Mouse (Mus musculus) adrenal gland, postnatal 4 days (tissue): ENCODE results near the gene Pbdc1. TPM values are rescaled to one million over a fixed set of nuclear protein-coding genes. Genes with fewer than 3 reads are reported as not detected.
"Not testable (repeated sequence)": the region's sequence is repeated elsewhere in the genome, so short reads cannot be mapped to it uniquely, and the experiment has no call there.

ENCODE experiments used
- DNase-seq, 2 experiments: peaks; one replicate each; pipeline ENCODE4 v3.0.0; 2021 to 2022; ENCODE audit warnings: low spot score in 2 of 2, mixed read lengths in 2 of 2
- long read RNA-seq, 2 experiments: library from polyadenylated mRNA; stranded (forward); transcript quantifications; one replicate each; pipeline ENCODE4 v2.0.0; 2021
- total RNA-seq, 2 experiments: library from RNA; stranded (reverse); gene quantifications; 2 replicates each; pipeline ENCODE4 v1.2.3; 2021

Gene Pbdc1
- total RNA-seq = 10 to 100 TPM; 19.1 to 22.8 TPM
- long read RNA-seq, experiment 1, transcript Pbdc1-202 (6 exons, 1,239 nt) = minor isoform, 6 of 42 reads
- long read RNA-seq, experiment 1, transcript Pbdc1-201 (6 exons, 2,638 nt) = major isoform, 31 of 42 reads
- long read RNA-seq, experiment 1, partial matches to known transcripts = 0 of 42 reads
- long read RNA-seq, experiment 1, other reads (novel, unspliced or antisense) = 5 of 42 reads
- long read RNA-seq, experiment 2, transcript Pbdc1-201 (6 exons, 2,638 nt) = major isoform, 19 of 29 reads
- long read RNA-seq, experiment 2, partial matches to known transcripts = 0 of 29 reads
- long read RNA-seq, experiment 2, other reads (novel, unspliced or antisense) = 10 of 29 reads

DNA sequence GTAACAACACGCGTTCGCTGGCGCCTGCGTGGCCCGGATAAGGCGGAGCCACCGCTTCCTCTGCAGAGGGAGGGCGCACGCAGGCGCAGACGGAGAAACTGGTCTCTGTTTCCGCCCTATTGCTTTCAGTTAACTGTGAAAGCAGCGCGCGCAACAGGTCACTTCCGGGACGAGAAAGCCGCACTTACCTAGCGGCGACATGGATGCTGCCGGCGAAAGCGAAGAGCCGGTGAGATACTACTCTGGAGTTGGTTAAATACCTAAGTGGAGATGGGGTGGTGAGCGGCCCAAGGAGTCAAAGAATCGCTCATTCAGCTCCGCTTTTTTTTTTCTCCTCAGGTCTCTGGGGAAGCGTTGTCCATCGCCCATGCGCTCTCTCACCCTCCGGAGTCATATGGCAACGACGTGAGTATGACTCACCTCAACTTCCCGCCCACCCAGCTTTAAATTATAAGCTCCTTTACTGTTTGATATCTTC lies at the start of gene Pbdc1:
Gene Pbdc1 (plus strand): TSS at position 142 of the 478 bp plus-strand sequence.
- peak; percentile 62 to 68 for DNase-seq

DNA sequence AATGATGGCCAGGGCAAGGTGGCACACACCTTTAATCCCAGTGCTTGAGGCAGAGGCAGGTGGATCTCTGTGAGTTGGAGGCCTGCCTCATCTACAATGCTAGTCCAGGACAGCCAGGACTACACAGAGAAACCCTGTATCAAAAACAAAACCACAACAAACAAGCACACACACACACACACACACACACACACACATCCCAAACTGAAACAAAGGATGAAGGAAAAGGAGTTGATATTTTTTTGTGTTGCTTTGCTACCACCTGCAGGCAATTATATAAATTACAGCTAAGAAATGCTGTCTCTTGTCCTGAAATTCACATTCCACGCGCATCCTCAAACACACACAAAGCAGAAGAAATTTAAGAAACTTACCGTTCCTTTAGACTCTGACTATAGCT lies 41.9 kb upstream of the Pbdc1 start:
- no peak for DNase-seq

DNA sequence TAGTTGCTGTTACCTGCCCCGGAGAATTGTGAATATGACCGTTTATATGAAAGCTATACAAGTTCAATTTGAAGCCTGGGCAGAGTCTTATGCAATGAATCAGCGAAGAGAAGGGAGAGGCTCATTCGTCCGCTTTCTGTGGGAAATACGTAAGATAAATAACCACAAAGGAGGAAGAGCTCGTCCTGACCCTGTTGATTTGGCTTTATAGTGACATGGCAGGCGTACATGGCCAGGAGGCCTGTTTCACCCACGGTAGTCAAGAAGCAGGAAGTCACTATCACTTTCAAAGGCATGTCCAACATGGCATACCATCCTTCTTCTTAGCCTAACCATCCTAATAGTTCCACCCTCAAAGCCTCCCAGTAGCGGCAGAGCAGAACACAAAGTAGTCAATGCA lies 15.3 kb upstream of the Pbdc1 start:
- DNase-seq = no peak

DNA sequence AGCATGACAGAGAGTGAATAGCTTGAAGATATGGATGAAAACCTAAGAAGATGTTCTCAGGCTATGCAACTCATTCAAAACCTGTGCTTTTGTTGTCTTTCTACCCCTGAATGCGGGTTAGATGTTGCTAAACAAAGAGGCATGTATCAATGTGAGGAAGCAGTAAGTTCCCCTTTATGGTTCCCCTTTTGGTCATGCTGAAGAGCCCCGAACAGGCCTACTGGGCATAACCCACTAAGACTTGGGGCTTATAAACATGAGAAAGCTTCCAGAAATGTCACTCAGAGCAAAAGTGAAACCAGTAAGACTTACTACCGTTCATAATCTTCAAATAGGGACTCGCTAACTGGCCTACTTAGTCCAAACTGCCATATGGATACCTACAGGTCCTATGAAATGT lies 14.8 kb upstream of the Pbdc1 start:
- no peak for DNase-seq

DNA sequence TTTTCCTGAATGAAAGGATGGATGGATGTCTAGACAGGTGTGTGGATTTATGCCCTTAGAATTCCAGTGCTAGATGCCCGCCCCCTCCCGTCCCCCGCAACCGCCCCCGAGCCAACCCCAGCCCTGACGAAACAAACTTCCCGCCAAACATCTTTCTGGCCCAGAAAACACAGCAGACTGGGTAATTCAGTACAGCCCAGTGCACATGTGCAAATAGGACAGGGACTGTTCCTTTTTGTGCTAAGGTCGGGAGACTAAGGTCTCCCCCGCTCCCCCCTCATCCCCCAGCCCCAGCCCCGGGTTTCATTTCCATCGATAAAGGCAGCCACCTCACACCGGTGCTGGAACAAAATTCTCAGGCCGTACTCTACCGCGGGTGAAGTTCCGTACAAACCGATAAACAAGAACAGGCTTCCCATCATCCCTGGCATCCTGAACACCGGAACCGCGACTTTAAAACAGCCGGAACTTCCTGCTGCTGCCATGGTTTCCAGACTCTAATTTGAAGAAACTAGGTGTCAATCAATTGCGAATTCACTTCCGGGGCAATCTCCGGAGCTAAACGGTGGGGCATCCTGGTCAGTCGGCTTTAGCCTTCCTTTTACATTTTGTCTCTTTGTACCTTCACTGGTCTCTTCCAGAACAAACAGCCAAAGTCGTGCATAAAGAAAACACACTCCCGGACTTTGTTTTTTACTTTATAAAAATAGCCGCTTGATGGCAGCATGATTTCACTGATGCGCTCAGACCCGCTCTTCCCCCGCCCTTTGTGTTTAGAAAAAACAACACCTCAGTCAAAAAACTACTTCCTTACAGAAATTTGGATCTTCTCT lies 9.7 kb upstream of the Pbdc1 start:
- peak; percentile 34 to 41 for DNase-seq

DNA sequence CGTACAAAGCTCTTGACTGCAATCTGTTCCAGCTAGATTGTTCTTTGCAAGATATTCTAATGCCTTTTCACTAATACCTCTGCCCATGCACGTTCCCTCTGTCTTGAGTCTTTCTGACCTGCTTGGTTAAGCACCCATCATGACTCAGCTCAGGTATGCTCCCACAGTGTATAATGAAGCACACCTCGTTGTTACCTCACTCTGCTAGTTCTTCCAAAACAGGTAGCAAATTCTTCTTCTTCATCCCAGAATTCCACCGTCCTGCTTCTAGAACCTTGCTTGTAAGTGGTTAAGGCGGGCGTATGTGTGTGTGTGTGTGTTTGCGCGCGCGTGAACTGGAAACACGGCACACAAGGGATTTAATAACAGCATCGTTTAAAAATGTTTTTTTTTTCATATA lies 405 bp upstream of the Pbdc1 start:
- no peak for DNase-seq

DNA sequence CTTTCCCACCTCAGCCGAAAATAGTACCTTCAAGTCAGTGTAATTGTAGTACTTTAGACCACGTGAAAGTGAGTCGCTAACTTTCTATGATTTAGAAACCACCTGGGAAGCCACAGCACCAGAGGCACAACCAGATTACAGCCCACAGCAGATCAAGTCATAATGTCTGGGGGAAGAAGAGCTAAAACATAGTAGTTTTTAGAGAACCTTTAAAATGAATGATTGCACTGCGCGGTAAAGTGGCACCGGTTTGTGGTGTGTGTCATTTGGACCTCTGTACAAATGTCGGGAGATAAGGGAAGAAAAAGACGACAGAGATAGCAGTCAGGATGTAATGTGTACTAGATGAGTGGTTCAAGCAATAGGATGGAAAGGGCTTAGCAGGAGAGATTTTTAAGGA lies 540 bp downstream of the Pbdc1 start:
- no peak for DNase-seq

DNA sequence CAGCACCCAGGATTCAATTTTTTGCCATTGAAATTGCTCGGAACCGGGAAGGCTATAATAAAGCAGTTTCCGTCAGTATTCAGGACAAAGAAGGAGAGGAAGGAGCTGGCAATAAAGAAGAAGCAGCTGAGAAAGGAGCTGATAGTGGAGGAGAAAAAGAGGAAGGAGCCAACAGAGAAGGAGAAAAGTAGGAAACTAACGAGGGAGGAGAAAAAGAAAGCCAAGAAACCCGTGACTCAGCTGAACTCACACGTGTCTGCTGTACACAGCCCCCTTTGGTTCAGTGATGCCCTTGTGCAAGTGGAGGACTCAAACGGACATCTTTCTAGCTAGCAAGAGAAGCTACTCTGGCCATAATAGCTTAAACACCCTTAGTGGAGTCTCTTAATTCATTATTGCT lies 3.5 kb downstream of the Pbdc1 start:
- not testable (repeated sequence) for DNase-seq

DNA sequence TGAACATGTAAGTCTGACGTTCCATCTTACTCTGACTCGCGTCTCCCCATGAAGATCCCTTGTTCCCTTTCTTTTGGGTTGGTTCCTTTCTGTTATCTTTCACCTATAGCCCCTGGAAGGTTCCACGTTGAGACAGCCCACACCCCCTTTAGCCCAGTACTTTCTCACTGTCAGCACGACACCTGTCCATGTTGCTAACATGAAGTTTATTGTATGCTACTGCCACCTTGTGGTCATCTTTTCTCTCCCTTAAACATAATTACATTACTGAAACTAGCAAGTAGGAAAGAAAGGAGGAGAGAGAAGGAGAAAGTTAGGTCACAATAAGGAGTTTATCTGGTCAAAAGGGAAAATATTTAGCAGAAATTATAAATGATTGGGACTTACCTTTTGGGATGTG lies 24.6 kb downstream of the Pbdc1 start:
- DNase-seq = no peak

DNA sequence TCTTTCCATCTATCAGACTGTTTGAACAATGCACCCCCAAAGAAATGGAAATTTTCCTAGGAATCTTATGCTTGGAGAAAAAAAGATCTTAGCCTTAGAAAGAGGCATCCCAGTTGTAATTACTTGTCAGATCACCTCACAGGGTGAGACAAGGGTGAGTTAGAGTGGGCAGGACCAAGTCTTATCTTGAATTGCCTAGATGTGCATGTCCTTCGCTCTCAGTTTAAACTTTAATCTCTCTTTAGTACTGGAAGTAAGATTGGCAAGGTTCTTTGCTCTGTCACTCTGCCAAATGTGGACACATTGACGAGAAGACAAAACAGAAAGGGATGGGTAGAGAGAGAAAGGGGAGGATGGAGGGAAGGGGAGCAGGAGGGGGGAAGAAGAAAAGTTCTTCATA lies 35.4 kb downstream of the Pbdc1 start:
- DNase-seq = no peak

DNA sequence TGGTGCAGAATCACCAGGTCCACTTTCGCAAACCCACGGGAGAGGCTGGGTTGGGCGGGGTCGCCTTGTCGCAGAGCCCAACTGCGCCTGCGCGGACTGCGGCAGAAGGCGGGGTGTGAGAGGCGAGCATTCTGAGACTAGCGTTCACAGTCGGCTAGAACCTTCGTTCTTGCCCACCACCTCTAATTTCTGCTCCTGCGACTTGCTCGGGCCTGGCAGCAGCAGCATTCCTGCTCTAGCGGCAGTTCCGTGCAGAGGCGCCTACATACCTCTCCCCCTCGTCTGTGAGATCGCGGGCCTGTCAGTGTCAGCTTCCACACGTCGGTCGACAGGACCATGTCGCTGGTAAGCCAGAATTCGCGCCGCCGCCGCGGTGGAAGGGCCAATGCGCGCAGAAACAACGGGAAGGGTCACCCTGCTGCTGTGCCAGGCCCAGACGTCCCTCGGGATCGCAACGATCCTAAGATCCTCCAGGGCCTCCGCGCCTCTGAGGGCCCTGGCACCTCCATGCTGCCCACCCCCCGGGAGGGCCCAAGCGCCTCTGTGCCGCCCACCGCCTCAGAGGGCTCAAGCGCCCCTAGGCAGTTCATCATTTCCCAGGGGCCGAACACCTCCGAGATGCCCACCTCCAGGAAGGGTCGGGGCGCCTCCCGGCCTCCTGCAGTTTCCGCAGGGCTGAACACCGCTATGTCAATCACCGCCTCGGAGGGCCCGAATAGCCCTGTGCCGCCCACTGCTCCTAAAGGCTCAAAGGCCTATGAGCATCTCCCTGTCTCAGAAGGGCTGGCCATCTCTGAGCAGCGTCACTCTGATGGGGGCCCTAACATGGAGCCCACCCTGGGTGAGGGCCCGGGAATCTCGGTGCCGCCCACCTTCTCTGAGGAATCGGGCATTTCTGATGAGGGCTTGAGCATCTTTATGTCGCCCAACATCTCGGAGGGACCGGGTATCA lies 41.0 kb downstream of the Pbdc1 start, which contains the start of gene Magee1:
Gene Magee1 (plus strand): TSS at position 104 of the 952 bp plus-strand sequence.
- peak; percentile 27 to 30 for DNase-seq

DNA sequence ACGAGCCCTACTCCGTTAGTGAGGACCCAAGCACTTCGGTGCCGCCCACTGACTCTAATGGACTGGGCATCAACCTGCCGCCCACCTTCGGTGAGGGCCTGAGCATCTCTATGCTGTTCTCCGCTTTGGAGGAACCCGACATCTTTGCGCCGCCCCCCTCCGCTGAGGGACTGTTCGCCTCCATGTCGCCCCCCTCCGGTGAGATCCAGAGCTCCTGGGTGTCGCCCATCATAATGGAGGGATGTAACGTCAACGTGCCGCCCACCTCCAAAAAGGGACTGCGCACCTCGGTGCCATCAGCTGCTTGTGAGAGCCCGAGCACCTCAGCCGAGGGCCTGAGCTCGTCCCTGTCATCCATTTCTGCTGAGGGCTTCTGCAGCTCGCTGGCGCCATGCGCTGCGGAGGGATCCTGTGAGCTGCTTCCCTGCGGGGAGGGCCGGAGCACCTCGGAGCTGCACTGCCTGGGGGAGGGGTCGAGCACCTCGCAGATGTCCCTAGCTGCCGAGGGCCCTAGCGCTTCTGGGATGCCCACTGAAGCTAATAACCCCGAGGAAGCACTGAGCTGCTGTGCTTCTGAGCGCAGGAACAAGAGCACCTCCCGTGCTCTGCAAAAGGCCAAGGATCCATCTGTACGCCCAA lies 41.8 kb downstream of the Pbdc1 start:
- peak; percentile 28 for DNase-seq

DNA sequence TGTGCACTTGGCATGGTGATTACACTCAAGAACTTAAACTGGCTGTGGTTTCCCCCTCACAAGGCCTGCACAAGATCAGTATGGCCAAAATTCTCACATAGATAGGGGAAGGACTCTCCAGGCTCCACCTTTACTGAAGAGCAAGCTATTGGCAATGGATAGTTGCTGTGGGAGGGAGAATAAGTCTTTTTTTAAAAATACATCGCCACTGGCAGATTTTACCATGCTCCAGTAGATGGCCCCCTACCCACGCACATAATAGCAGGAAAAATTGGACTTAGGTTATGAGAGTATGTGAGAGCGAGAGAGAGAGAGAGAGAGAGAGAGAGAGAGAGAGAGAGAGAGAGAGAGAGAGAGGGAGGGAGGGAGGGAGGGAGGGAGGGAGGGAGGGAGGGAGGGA lies 45.3 kb downstream of the Pbdc1 start:
- no peak for DNase-seq

DNA sequence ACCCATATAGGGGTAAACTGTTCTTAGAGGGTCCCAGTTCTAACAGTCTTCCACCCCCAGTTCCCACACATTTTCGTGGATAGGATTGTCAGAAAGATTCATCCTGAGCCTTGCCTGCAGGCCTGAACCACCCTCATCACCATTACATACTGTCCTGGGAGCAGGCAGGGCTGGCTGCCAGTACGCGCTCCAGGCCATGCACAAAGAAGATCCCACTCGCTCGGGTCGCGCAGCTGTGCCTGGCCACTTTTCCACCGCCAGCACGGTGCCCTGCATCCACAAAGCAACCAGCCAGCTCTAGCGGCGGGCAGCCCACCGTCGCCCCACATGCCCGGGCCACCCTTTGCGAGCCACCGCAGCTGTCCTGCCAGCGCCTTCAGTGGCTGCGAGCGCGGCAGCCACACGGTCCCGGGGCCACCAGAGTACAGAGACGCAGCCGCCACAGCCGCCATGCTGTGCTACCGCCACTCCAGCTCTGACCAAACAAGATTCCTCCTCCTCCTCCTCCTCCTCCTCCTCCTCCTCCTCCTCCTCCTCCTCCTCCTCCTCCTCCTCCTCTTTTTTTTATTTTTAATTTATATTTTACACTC lies 72.4 kb downstream of the Pbdc1 start:
- no peak for DNase-seq

DNA sequence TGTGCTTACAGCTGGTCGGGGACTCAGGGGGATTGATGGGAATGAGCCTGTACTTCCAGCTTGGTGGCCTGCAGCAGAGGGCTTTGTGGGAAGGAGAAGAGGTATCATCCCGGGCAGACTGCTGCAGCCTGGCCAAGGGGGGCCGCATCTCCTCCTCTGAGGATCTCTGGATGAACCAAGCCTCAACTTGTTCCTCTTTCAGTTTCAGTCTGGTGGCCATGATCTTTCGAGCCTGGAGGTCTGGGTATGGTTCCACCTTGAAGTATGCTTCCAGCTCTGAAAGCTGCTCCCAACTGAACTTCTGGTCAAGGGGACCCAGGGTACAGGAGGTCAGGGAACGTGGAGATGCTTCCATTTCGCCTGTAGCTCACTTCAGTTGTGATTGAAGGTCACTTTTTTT lies 85.5 kb downstream of the Pbdc1 start:
- DNase-seq = not testable (repeated sequence)

Other genes with a start within 250 kb of the Pbdc1 start
- under 1 TPM; 0.25 to 0.76 TPM for gene Magee2, start 222.5 kb upstream of the Pbdc1 start, total RNA-seq
- gene Magee1, start 40.6 kb downstream of the Pbdc1 start, total RNA-seq = 10 to 100 TPM; 17.7 to 21.9 TPM